In genomic region chr17:25992274-25992673, GRCm38 (mm10) we compare ENCODE assay signal across 22 mouse cellular contexts. TPM values are rescaled to one million over a fixed set of nuclear protein-coding genes. Genes with fewer than 3 reads are reported as not detected.
"Had no signal": no experiment of that assay in that cellular context is flagged by ENCODE, and none has a peak within 500 bp of the region (broad histone marks: within the 10 kb centered on the region; RNA-seq: fewer than 3 reads in every experiment).

No protein-coding gene starts in this region.

- H3K9me3 ChIP-seq: neural tube, embryonic 13.5 days; neural tube, embryonic 15.5 days; stomach, embryonic 15.5 days had no signal

- H3K4me3 ChIP-seq: neural tube, embryonic 13.5 days; neural tube, embryonic 15.5 days; stomach, embryonic 15.5 days had no signal

- H3K9ac ChIP-seq: neural tube, embryonic 13.5 days; neural tube, embryonic 15.5 days; stomach, embryonic 15.5 days had no signal

- H3K4me1 ChIP-seq: neural tube, embryonic 13.5 days; neural tube, embryonic 15.5 days; stomach, embryonic 15.5 days had no signal

- DNase-seq: retina, postnatal 1 day; right cerebral cortex, adult 18-20 months; right cerebral cortex, postnatal 14 days; right cerebral cortex, postnatal 25 days; right cerebral cortex, postnatal 4 days; spleen, adult 18-20 months; thymus, adult 18-20 months; thymus, adult 2 months; thymus, postnatal 14 days; thymus, postnatal 25 days; thymus, postnatal 36 days; thymus, postnatal 4 days had no signal

- H3K4me2 ChIP-seq: neural tube, embryonic 13.5 days; neural tube, embryonic 15.5 days; stomach, embryonic 15.5 days had no signal

- H3K27me3 ChIP-seq: neural tube, embryonic 13.5 days; neural tube, embryonic 15.5 days; stomach, embryonic 15.5 days had no signal

- H3K27ac ChIP-seq: neural tube, embryonic 13.5 days; neural tube, embryonic 15.5 days; stomach, embryonic 15.5 days; stomach, postnatal 0 days had no signal

RNA-seq across cellular contexts. Expression of gene A930017K11Rik, which starts 39.9 kb away (rescaled TPM):
- total RNA-seq: neutrophil, adult 5-6 weeks had no signal
- polyA plus RNA-seq: small intestine, adult 2 months; spleen, adult 2 months; stomach, postnatal 0 days; thymus, postnatal 0 days had no signal

RNA-seq across cellular contexts. Expression of gene Nhlrc4, which starts 47.5 kb away (rescaled TPM):
- total RNA-seq: neutrophil, adult 5-6 weeks had no signal
- polyA plus RNA-seq: neural tube, embryonic 13.5 days; neural tube, embryonic 14.5 days; neural tube, embryonic 15.5 days; small intestine, adult 2 months; stomach, postnatal 0 days; urinary bladder, adult 2 months had no signal
